Mouse (Mus musculus): ENCODE results near the gene Gstt4.

GRCm38 (mm10) chr10:75835761-75836531 lies 13.6 kb upstream of the Gstt4 start:
- TF ChIP-seq CTCF (IDR thresholded peaks at IDR 0.05; ENCODE audit: control insufficient read depth, insufficient read depth, insufficient read length) (no peak), USF1 (IDR thresholded peaks at IDR 0.05; ENCODE audit: low read depth) (no peak)

All from C2C12 (cell line).